Mouse (Mus musculus) stomach, embryonic 14.5 days (tissue): ENCODE data around the gene Tfb1m. TPM values are rescaled to one million over a fixed set of nuclear protein-coding genes. Genes with fewer than 3 reads are reported as not detected.

Experiments
- ATAC-seq: fragments of 200-750 bp; cut with Nextera tagmentation; 2 replicates; pipeline ENCODE4 v1.8.0; 2017; ENCODE audit warnings: low read depth, moderate TSS enrichment; ENCODE audit not compliant: insufficient number of reproducible peaks, insufficient read depth, low FRiP score
- H3K27ac ChIP-seq: fragments of 300-500 bp; sonication (generic); 2 replicates; pipeline ENCODE4 v1.5.1; 2014; ENCODE audit warnings: mild to moderate bottlenecking, low read length, moderate library complexity, mixed read lengths
- H3K27me3 ChIP-seq: fragments of 300-500 bp; sonication (generic); 2 replicates; pipeline ENCODE4 v1.6.1; 2014; ENCODE audit warnings: low read length, control low read depth, mixed read lengths; ENCODE audit not compliant: control insufficient read depth, insufficient read depth
- H3K36me3 ChIP-seq: fragments of 300-500 bp; sonication (generic); 2 replicates; pipeline ENCODE4 v1.6.1; 2014; ENCODE audit warnings: mild to moderate bottlenecking, control low read depth, low read length, moderate library complexity, mixed read lengths; ENCODE audit not compliant: control insufficient read depth, insufficient read depth
- H3K4me1 ChIP-seq: fragments of 300-500 bp; sonication (generic); 2 replicates; pipeline ENCODE4 v1.6.1; 2014; ENCODE audit warnings: low read length, control low read depth, mixed read lengths; ENCODE audit not compliant: control insufficient read depth, insufficient read depth
- H3K4me2 ChIP-seq: fragments of 300-500 bp; sonication (generic); replicated peaks from 2 replicates; pipeline ENCODE4 v1.6.1; 2014; ENCODE audit warnings: low read depth, low read length, control low read depth
- H3K4me3 ChIP-seq: fragments of 300-500 bp; sonication (generic); 2 replicates; pipeline ENCODE4 v1.5.1; 2014; ENCODE audit warnings: low read depth, low read length, control low read depth
- H3K9ac ChIP-seq: fragments of 300-500 bp; sonication (generic); replicated peaks from 2 replicates; pipeline ENCODE4 v1.6.1; 2014; ENCODE audit warnings: low read depth, mild to moderate bottlenecking, control low read depth, low read length, moderate library complexity, mixed read lengths
- H3K9me3 ChIP-seq: fragments of 300-500 bp; sonication (generic); 2 replicates; pipeline ENCODE4 v1.6.1; 2016; ENCODE audit warnings: low read depth, low read length, control low read depth; ENCODE audit not compliant: control insufficient read depth
- WGBS: fragments of 180-500 bp; shearing (Covaris S2); extraction: QIAGEN DNeasy Blood & Tissue Kit; methylation state at CpG from one replicate; pipeline ENCODE4 v1.1.7; 2014; 5-methylcytosine and 5-hydroxymethylcytosine counted together
- polyA plus RNA-seq: library from polyadenylated mRNA; unstranded; fragments of >200 nt; fragmentation: Nextera tagmentation; extraction: Ambion mirVana; gene quantifications from 2 replicates; pipeline ENCODE4 v1.2.1, GENCODE M21; 2014

Gene Tfb1m
- polyA plus RNA-seq, 1 experiment from 2014 or later, result 20.1 TPM

DNA sequence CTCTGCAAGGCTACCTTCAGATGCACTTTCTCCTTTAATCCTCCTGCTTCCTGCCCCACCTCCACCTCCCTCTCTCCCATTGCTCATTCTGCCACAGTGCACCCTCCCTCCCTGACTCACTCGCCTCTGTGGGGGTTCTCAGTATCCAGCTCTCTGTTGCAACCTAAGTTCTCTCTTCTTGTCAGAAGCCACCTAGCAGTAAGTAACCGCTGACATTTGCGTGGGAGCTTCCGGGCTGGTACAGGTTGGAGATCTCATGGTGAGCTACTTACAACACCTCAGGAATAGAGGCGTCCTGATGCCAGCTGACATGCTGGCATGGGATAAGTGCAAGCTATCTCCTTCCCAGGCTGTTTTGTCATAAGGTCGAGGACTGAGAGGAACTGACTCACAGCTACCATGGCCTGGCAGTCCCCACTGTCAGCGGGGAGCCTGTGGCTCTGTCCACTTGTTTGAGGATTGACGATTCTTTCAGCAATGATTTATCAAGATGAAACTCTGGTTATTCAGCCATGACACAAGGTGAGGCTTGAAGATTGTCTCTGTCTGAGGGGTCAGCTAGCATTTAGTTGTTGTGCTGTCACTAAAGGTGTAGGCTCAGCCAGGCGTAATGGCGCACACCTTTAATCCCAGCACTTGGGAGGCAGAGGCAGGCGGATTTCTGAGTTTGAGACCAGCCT is 67.2 kb downstream of the Tfb1m start:
- WGBS, result 84% methylated on average over 11 of the region's 11 CpGs
- Histone ChIP-seq H3K27ac (no peak overlapping the region), H3K27me3 (no peaks in the 10 kb centered on the region), H3K4me3 (no peak overlapping the region), H3K36me3 (no peaks in the 10 kb centered on the region), H3K9ac (no peak overlapping the region), H3K4me1 (no peaks in the 10 kb centered on the region), H3K4me2 (no peak overlapping the region), H3K9me3 (no peaks in the 10 kb centered on the region)
- no peak for ATAC-seq

GRCm38 (mm10) chr17:3487721-3488601 is 69.6 kb downstream of the Tfb1m start:
- ATAC-seq, result no peak
- H3K4me1 ChIP-seq, result no peaks in the 10 kb centered on the region
- 74% methylated on average over 12 of the region's 12 CpGs for WGBS
- no peak overlapping the region for H3K4me2 ChIP-seq
- H3K27me3 ChIP-seq, result no peaks in the 10 kb centered on the region
- H3K9me3 ChIP-seq, result no peaks in the 10 kb centered on the region
- H3K4me3 ChIP-seq, result no peak overlapping the region
- no peak overlapping the region for H3K27ac ChIP-seq
- H3K9ac ChIP-seq, result no peak overlapping the region
- no peaks in the 10 kb centered on the region for H3K36me3 ChIP-seq

- no peaks in the 10 kb centered on the region for H3K27me3 ChIP-seq
- H3K9me3 ChIP-seq, result no peaks in the 10 kb centered on the region
- no peak for ATAC-seq
- no peaks in the 10 kb centered on the region for H3K4me1 ChIP-seq
- H3K4me2 ChIP-seq, result no peak overlapping the region
- no peaks in the 10 kb centered on the region for H3K36me3 ChIP-seq
- H3K27ac ChIP-seq, result no peak overlapping the region
- H3K4me3 ChIP-seq, result no peak overlapping the region
- no peak overlapping the region for H3K9ac ChIP-seq
- 90% methylated on average over 4 of the region's 4 CpGs for WGBS
Observed at GRCm38 (mm10) chr17:3487211-3487610, 70.4 kb downstream of the Tfb1m start.

DNA sequence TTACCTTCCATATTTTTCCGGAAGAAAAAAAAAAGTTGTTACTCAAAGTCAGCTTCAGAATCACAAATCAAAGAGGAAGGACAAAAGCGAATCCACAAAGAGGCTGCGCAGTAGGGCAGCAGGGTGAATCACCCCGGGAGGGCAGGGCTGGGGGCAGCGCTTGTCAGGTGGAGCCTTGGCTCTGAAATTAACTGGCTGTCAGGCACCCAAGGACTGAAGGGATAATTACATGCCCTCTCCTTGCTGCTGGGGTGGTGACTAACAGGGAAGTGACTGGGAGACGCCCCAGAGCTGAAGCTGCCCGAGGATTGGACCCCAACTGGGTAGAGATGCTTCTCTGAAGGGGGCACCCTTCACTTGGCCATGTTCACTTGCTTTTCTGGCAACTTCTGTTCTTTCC is 71.7 kb downstream of the Tfb1m start:
- H3K9me3 ChIP-seq, result no peaks in the 10 kb centered on the region
- no peak overlapping the region for H3K9ac ChIP-seq
- no peak overlapping the region for H3K4me3 ChIP-seq
- no peaks in the 10 kb centered on the region for H3K27me3 ChIP-seq
- 77% methylated on average over 7 of the region's 7 CpGs for WGBS
- no peaks in the 10 kb centered on the region for H3K36me3 ChIP-seq
- no peak for ATAC-seq
- no peak overlapping the region for H3K4me2 ChIP-seq
- no peak overlapping the region for H3K27ac ChIP-seq
- H3K4me1 ChIP-seq, result no peaks in the 10 kb centered on the region

DNA sequence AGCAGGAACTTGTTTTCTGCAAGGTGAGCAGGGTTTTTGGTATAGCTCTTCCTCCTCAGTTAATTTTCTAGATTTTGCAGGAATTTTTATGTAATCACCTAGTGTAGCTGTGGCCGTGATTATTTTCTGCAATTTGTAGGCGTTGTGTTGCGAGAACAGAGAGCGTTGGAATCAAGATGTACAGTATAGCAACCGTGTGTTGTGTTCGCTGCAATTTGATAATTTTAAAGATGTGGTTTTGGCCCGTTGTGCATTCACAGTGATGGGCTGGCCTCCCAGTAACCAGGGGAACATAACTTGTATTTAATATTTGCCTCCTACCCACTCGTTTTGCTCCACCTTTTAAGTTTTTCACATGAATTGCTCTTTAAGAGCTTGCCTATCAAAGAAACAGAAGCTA is 74.5 kb downstream of the Tfb1m start:
- H3K4me3 ChIP-seq, result no peak overlapping the region
- no peak for ATAC-seq
- H3K27me3 ChIP-seq, result no peaks in the 10 kb centered on the region
- H3K4me1 ChIP-seq, result no peaks in the 10 kb centered on the region
- H3K9me3 ChIP-seq, result no peaks in the 10 kb centered on the region
- no peak overlapping the region for H3K27ac ChIP-seq
- H3K9ac ChIP-seq, result no peak overlapping the region
- no peaks in the 10 kb centered on the region; the same call in 1 of the 2 replicates for H3K36me3 ChIP-seq
- no peak overlapping the region for H3K4me2 ChIP-seq
- WGBS, result 85% methylated on average over 8 of the region's 8 CpGs

GRCm38 (mm10) chr17:3481576-3482575 is 75.7 kb downstream of the Tfb1m start:
- no peak overlapping the region for H3K4me3 ChIP-seq
- H3K36me3 ChIP-seq, result no peaks in the 10 kb centered on the region; the same call in 1 of the 2 replicates
- 58% methylated on average over 7 of the region's 7 CpGs for WGBS
- ATAC-seq, result no peak; the same call in 1 of the 2 replicates
- H3K4me1 ChIP-seq, result no peaks in the 10 kb centered on the region
- H3K4me2 ChIP-seq, result no peak overlapping the region
- no peaks in the 10 kb centered on the region for H3K27me3 ChIP-seq
- no peaks in the 10 kb centered on the region for H3K9me3 ChIP-seq
- no peak overlapping the region for H3K9ac ChIP-seq
- H3K27ac ChIP-seq, result no peak overlapping the region

DNA sequence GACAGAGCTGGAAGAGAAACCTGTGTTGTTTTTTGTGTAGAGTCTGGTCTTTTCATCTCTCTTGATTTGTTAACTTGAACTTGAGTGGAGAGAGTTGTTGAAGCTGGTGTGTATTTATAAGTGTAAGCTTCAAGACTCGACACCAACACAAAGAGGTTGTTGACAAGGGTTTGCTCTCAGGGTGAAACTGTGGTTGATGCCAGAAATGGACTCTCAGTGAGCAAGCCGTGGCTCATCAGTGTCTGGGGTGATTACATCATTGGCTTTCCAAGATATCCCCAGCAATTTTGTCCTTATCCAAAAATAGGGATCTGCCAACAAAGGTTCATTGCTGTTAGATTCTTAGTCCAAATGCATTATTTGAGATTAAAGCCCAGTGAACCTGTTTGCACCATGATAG is 81.0 kb downstream of the Tfb1m start:
- Histone ChIP-seq H3K9ac (no peak overlapping the region), H3K4me3 (no peak overlapping the region), H3K4me2 (no peak overlapping the region), H3K4me1 (no peaks in the 10 kb centered on the region), H3K36me3 (no peaks in the 10 kb centered on the region; the same call in 1 of the 2 replicates), H3K9me3 (no peaks in the 10 kb centered on the region), H3K27ac (no peak overlapping the region), H3K27me3 (no peaks in the 10 kb centered on the region)
- WGBS, result 72% methylated on average over 2 of the region's 2 CpGs
- ATAC-seq, result no peak

DNA sequence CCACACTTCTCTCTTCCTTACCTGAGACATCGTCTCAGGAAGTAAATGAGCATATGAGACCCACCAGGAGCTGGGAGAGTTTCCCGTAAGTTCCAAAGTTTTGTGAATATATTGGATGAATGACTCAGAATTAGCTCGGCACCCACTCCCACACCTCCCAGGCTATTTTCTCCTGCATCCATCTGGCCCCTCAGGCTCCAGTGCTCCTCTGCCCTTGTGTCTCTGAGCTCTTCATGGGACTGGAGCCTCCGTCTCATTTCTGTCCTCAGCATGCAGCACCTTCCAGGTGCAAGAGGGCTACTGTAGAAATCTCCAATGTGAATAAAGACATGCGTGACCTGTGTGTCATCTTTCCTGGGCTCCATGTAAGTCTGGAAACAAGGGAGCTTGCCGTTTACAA is 85.6 kb downstream of the Tfb1m start:
- Histone ChIP-seq H3K4me1 (no peaks in the 10 kb centered on the region), H3K4me2 (no peak overlapping the region), H3K36me3 (no peaks in the 10 kb centered on the region), H3K9me3 (no peaks in the 10 kb centered on the region), H3K4me3 (no peak overlapping the region), H3K9ac (no peak overlapping the region), H3K27me3 (no peaks in the 10 kb centered on the region), H3K27ac (no peak overlapping the region)
- WGBS, result 82% methylated on average over 6 of the region's 6 CpGs
- ATAC-seq, result no peak
